Mouse (Mus musculus): ENCODE measurements around the gene Tac2.

DNA sequence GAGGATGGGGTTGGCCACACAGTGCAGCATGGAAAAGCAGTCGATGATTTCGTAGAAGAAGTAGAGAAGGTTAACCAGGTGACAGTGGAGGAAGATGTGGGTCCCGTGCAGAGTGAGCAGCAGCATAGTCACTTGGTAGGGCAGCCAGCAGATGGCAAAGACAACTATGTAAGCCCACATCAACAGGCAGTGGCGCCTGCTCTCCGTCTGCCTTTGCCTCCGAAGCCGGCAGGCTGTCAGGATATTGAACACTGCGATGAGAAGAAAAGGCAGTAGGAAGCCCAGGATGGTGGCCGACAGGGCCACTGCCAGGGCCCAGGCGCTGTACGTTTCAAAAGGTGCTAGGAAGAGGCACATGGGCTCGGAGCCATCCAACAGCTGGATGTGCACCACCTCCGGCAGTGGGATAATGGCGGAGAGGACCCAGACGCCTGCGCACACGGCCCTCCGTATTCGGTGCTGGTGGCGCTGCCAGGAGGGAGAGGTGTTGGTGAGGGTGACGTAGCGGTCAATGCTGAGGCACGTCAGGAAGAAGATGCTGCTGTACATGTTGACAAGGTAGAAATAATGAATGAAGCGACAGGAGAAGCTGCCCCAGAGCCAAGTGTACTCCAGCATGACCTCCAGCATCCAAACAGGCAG is 26.0 kb downstream of the Tac2 start:
- TF ChIP-seq CTCF (IDR thresholded peaks at IDR 0.05; ENCODE audit: low read depth, low read length) (no peak), POLR2A (IDR thresholded peaks at IDR 0.05; ENCODE audit: borderline replicate concordance, low read depth, low read length) (no peak)
